Mouse (Mus musculus) testis, adult 2 months (tissue): Measurements from ENCODE around the gene Fxr2. TPM values are rescaled to one million over a fixed set of nuclear protein-coding genes. Genes with fewer than 3 reads are reported as not detected.

Source experiments
- H3K27ac ChIP-seq: fragments of 200-500 bp; 2 replicates; pipeline ENCODE4 v1.5.1; 2012; ENCODE audit warnings: low read depth, low read length; ENCODE audit not compliant: control insufficient read depth, insufficient read depth
- H3K27me3 ChIP-seq: fragments of 200-500 bp; 2 replicates; pipeline ENCODE4 v1.6.1; 2012; ENCODE audit warnings: mild to moderate bottlenecking, low read length, moderate library complexity; ENCODE audit not compliant: control insufficient read depth, insufficient read depth
- H3K36me3 ChIP-seq: fragments of 200-500 bp; 2 replicates; pipeline ENCODE4 v1.6.1; 2012; ENCODE audit warnings: mild to moderate bottlenecking, low read length; ENCODE audit not compliant: control insufficient read depth, insufficient read depth
- H3K4me1 ChIP-seq: fragments of 200-500 bp; 2 replicates; pipeline ENCODE4 v1.6.1; 2012; ENCODE audit warnings: low read length; ENCODE audit not compliant: control insufficient read depth, insufficient read depth
- H3K4me3 ChIP-seq: fragments of 200-500 bp; 2 replicates; pipeline ENCODE4 v1.5.1; 2012; ENCODE audit warnings: low read depth, mild to moderate bottlenecking, low read length, moderate library complexity, mixed read lengths; ENCODE audit not compliant: control insufficient read depth
- CTCF ChIP-seq: fragments of 200-500 bp; IDR thresholded peaks from 2 replicates; pipeline ENCODE4 v1.5.1; 2012; ENCODE audit warnings: low read depth, mild to moderate bottlenecking, inconsistent platforms, low read length, moderate library complexity; ENCODE audit not compliant: control insufficient read depth, insufficient read depth, insufficient replicate concordance
- POLR2A ChIP-seq: fragments of 200-500 bp; IDR thresholded peaks from 2 replicates; pipeline ENCODE4 v1.6.1; 2012; ENCODE audit warnings: low read depth, mild to moderate bottlenecking, inconsistent platforms, low read length, moderate library complexity; ENCODE audit not compliant: control insufficient read depth
- polyA plus RNA-seq: library from polyadenylated mRNA; depleted of rRNA; stranded (reverse); fragments of >200 nt; gene quantifications from 2 replicates; pipeline ENCODE4 v1.2.3, GENCODE M21; 2012

Fxr2 gene
- polyA plus RNA-seq, 1 experiment = 63.3 TPM

- no peak for TF ChIP-seq POLR2A
- no peak for TF ChIP-seq CTCF
- H3K27ac ChIP-seq = peak overlapping the region; percentile 75
- H3K27me3 ChIP-seq = no peaks in the 10 kb centered on the region
- H3K36me3 ChIP-seq = no peaks in the 10 kb centered on the region
- H3K4me3 ChIP-seq = no peak overlapping the region
- H3K4me1 ChIP-seq = peaks cover 9% of the 10 kb centered on the region
Measured at GRCm38 (mm10) chr11:69684936-69685335, 52.1 kb downstream of the Fxr2 start.

DNA sequence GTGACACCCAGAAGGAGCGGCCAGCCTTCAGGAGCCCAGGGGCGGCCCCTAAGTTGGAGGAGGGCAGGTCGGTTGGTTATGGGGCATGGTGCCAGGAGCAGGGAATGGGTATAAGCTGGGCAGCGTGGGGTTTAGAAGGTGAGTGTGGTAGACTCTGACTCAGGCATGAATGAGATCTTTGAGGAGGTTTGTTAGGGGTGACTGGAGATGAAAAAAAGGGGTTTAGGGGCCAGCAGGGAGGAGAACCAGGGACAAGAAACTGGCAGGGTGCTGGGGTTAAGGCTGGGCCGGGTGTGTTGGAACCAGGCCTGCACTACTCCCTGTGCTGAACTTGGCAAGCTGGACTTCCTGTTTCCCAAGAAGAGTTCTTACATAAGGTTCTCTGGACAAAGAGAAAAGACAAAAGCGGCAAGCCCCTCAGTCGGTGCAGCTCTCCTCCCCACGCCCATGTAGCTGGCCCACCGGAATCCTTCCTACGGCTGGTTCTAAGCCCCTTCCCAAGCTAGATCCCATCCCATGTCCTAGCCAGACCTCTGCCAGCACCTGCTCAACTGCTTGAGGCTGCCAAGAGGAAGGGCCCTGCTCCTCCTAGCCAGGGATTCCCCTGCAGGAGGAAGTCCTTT, 52.8 kb downstream of the Fxr2 start, which contains the start of gene Tnfsf13:
Gene Tnfsf13, minus strand, starts transcription at position 259 of the 623 bp plus-strand sequence.
- Histone ChIP-seq H3K27ac (peak within 1 kb of the TSS; percentile 96), H3K36me3 (no peaks in the 10 kb centered on the region), H3K4me3 (no peak within 1 kb of the TSS), H3K4me1 (peaks cover 9% of the 10 kb centered on the region), H3K27me3 (no peaks in the 10 kb centered on the region)
- TF ChIP-seq POLR2A (peak; percentile 42; the same call in 1 of the 2 replicates), CTCF (no peak)

- TF ChIP-seq CTCF (no peak), POLR2A (no peak)
- no peak overlapping the region for H3K4me3 ChIP-seq
- no peaks in the 10 kb centered on the region for H3K27me3 ChIP-seq
- H3K4me1 ChIP-seq = peaks cover 9% of the 10 kb centered on the region
- no peaks in the 10 kb centered on the region for H3K36me3 ChIP-seq
- H3K27ac ChIP-seq = peak overlapping the region; percentile 96; the same call in 1 of the 2 replicates
Measured at GRCm38 (mm10) chr11:69686377-69686776, 53.6 kb downstream of the Fxr2 start.

DNA sequence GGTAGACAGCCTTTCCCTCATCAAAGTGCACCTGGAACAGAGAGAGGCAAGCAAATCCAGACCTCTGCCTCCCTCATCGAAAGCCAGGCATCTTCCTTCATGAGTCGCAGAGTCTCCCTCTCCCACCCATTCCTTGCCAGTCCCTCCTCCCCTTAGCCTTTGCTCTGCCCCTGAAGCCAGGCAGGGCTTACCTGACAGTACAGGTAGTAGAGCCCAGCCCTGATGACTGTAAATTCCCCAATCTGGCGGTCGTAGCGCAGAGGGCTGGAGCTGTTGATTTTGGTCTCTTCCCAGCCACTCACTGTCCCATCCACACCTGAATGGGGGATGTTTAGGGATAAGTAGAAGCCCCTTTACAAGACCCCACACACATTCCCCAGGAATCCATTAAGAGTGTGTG, 54.3 kb downstream of the Fxr2 start:
- Histone ChIP-seq H3K27ac (no peak overlapping the region), H3K27me3 (no peaks in the 10 kb centered on the region), H3K4me1 (peaks cover 9% of the 10 kb centered on the region), H3K4me3 (no peak overlapping the region), H3K36me3 (no peaks in the 10 kb centered on the region)
- TF ChIP-seq POLR2A (no peak), CTCF (no peak)

DNA sequence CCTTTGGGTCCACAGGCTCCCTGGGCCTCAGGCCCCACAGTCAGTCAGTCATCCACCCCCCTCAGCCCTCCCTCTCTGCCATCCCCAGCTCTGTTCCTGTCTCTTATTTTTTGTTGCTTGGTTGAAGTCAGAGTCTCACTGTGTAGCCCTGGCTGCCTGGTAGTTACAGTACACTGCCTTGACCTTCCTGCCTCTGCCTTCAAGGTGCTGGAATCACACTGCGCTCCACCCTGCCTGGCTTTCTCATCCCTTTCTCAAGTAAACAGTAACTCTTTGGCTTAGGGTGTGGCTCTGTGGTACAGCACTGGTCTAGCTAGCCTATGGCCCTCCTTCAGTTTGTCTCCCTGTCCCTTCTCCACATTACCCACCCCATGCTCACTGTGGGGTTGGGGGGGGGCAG, 57.1 kb downstream of the Fxr2 start:
- Histone ChIP-seq H3K36me3 (no peaks in the 10 kb centered on the region), H3K4me1 (peaks cover 2% of the 10 kb centered on the region), H3K4me3 (no peak overlapping the region), H3K27ac (no peak overlapping the region), H3K27me3 (no peaks in the 10 kb centered on the region)
- TF ChIP-seq POLR2A (no peak), CTCF (no peak)

DNA sequence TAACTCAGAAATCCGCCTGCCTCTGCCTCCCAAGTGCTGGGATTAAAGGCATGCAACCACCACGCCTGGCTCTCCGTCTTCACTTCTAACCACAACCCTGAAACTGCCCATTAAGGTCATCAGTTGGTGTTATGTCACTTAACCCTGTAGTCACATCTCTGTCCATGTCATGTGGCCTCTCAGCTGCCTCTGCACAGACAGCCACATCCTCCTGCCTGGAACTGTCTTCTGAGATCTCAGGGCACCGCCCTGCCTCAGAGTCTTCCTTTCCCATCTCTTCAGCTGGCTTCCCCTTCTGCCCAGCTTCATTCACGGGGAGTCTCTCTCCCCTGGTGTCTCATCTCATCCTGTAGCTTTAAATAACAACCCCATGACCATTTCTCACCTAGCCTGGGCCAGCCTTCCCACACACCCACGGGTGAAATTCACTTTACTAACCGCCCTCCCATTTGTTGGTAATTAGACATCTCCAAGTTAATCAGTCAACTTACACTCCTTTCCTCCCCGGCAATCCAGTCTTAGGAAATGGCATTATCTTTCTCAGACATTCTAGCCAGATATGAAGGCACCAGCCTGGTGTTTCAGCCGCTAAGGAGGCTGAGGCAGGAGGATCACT, 59.5 kb downstream of the Fxr2 start:
- Histone ChIP-seq H3K4me3 (no peak overlapping the region), H3K36me3 (no peaks in the 10 kb centered on the region), H3K27ac (no peak overlapping the region), H3K27me3 (no peaks in the 10 kb centered on the region), H3K4me1 (peaks cover 7% of the 10 kb centered on the region)
- TF ChIP-seq POLR2A (no peak), CTCF (no peak)

- Histone ChIP-seq H3K36me3 (no peaks in the 10 kb centered on the region), H3K27me3 (no peaks in the 10 kb centered on the region), H3K4me3 (no peak overlapping the region), H3K4me1 (peaks cover 7% of the 10 kb centered on the region), H3K27ac (no peak overlapping the region)
- no peak for TF ChIP-seq POLR2A
- TF ChIP-seq CTCF = no peak
Measured at GRCm38 (mm10) chr11:69692863-69693262, 60.1 kb downstream of the Fxr2 start.
